Mouse (Mus musculus) lung, embryonic 14.5 days (tissue): ENCODE results near the gene Ccser1. TPM values are rescaled to one million over a fixed set of nuclear protein-coding genes. Genes with fewer than 3 reads are reported as not detected.

Source experiments
- ATAC-seq: fragments of 200-750 bp; cut with Nextera tagmentation; 2 replicates; pipeline ENCODE4 v1.8.0; 2017; ENCODE audit warnings: mild to moderate bottlenecking, moderate TSS enrichment, moderate library complexity; ENCODE audit not compliant: insufficient read depth
- DNase-seq: peaks from one replicate; pipeline ENCODE4 v3.0.0-alpha.2; 2015
- H3K27ac ChIP-seq: fragments of 300-500 bp; sonication (generic); 2 replicates; pipeline ENCODE4 v1.5.1; 2014; ENCODE audit warnings: low read depth, mild to moderate bottlenecking, moderate library complexity
- H3K27me3 ChIP-seq: fragments of 300-500 bp; sonication (generic); 2 replicates; pipeline ENCODE4 v1.6.1; 2014; ENCODE audit warnings: low read length, control low read depth; ENCODE audit not compliant: insufficient read depth
- H3K36me3 ChIP-seq: fragments of 300-500 bp; sonication (generic); 2 replicates; pipeline ENCODE4 v1.6.1; 2014; ENCODE audit warnings: control low read depth; ENCODE audit not compliant: insufficient read depth
- H3K4me1 ChIP-seq: fragments of 300-500 bp; sonication (generic); 2 replicates; pipeline ENCODE4 v1.6.1; 2014; ENCODE audit warnings: antibody characterized with exemption, control low read depth; ENCODE audit not compliant: insufficient read depth
- H3K4me2 ChIP-seq: fragments of 300-500 bp; sonication (generic); 2 replicates; pipeline ENCODE4 v1.6.1; 2014; ENCODE audit warnings: mild to moderate bottlenecking
- H3K4me3 ChIP-seq: fragments of 300-500 bp; sonication (generic); 2 replicates; pipeline ENCODE4 v1.5.1; 2014; ENCODE audit warnings: low read depth, low read length
- H3K9ac ChIP-seq: fragments of 300-500 bp; sonication (generic); 2 replicates; pipeline ENCODE4 v1.6.1; 2014
- H3K9me3 ChIP-seq: fragments of 300-500 bp; sonication (generic); 2 replicates; pipeline ENCODE4 v1.6.1; 2016; ENCODE audit warnings: low read depth, low read length, control low read depth
- CTCF ChIP-seq: IDR thresholded peaks from 2 replicates; pipeline ENCODE4 v1.5.1; 2016; ENCODE audit warnings: antibody characterized with exemption, low read depth
- WGBS: fragments of 180-500 bp; shearing (Covaris S2); extraction: QIAGEN DNeasy Blood & Tissue Kit; methylation state at CpG from one replicate; pipeline ENCODE4 v1.1.7; 2014; 5-methylcytosine and 5-hydroxymethylcytosine counted together
- polyA plus RNA-seq: library from polyadenylated mRNA; unstranded; fragments of >200 nt; fragmentation: Nextera tagmentation; extraction: Ambion mirVana; gene quantifications from 2 replicates; pipeline ENCODE4 v1.2.1, GENCODE M21; 2014

The Ccser1 gene
- polyA plus RNA-seq, 1 experiment from 2014 or later: 8.9 TPM

- Histone ChIP-seq H3K4me2 (no peak overlapping the region), H3K9me3 (no peaks in the 10 kb centered on the region), H3K9ac (no peak overlapping the region), H3K36me3 (no peaks in the 10 kb centered on the region), H3K27me3 (no peaks in the 10 kb centered on the region), H3K4me1 (peaks cover 11% of the 10 kb centered on the region), H3K27ac (no peak overlapping the region), H3K4me3 (no peak overlapping the region)
- no peak for TF ChIP-seq CTCF
- ATAC-seq (no peak), DNase-seq (no peak)
- 54% methylated on average over 2 of the region's 2 CpGs for WGBS
Observed at GRCm38 (mm10) chr6:61217717-61218116, 37.6 kb downstream of the Ccser1 start.

GRCm38 (mm10) chr6:61223563-61223962, 43.4 kb downstream of the Ccser1 start:
- Histone ChIP-seq H3K4me2 (no peak overlapping the region), H3K4me1 (no peaks in the 10 kb centered on the region), H3K9me3 (no peaks in the 10 kb centered on the region), H3K27ac (no peak overlapping the region), H3K27me3 (no peaks in the 10 kb centered on the region), H3K36me3 (no peaks in the 10 kb centered on the region), H3K4me3 (no peak overlapping the region), H3K9ac (no peak overlapping the region)
- no peak for TF ChIP-seq CTCF
- WGBS: 79% methylated on average over 2 of the region's 2 CpGs
- DNase-seq: no peak
- no peak for ATAC-seq

GRCm38 (mm10) chr6:61225302-61225701, 45.2 kb downstream of the Ccser1 start:
- no peak for TF ChIP-seq CTCF
- Histone ChIP-seq H3K27me3 (no peaks in the 10 kb centered on the region), H3K36me3 (no peaks in the 10 kb centered on the region), H3K4me3 (no peak overlapping the region), H3K27ac (no peak overlapping the region), H3K9ac (no peak overlapping the region), H3K4me1 (no peaks in the 10 kb centered on the region), H3K9me3 (no peaks in the 10 kb centered on the region), H3K4me2 (no peak overlapping the region)
- ATAC-seq: peak; percentile 68; the same call in 1 of the 2 replicates
- no peak for DNase-seq

- H3K27ac ChIP-seq: peak overlapping the region; percentile 46
- H3K4me3 ChIP-seq: no peak overlapping the region
- 28% methylated on average over 5 of the region's 5 CpGs for WGBS
- H3K9me3 ChIP-seq: no peaks in the 10 kb centered on the region
- peaks cover 6% of the 10 kb centered on the region; the same call in 1 of the 2 replicates for H3K4me1 ChIP-seq
- H3K27me3 ChIP-seq: no peaks in the 10 kb centered on the region
- no peak for TF ChIP-seq CTCF
- ATAC-seq: no peak
- no peak overlapping the region for H3K9ac ChIP-seq
- DNase-seq: peak; percentile 58
- H3K4me2 ChIP-seq: no peak overlapping the region
- no peaks in the 10 kb centered on the region for H3K36me3 ChIP-seq
Observed at GRCm38 (mm10) chr6:61230058-61230718, 50.1 kb downstream of the Ccser1 start.

GRCm38 (mm10) chr6:61233060-61233459, 52.9 kb downstream of the Ccser1 start:
- Histone ChIP-seq H3K27me3 (no peaks in the 10 kb centered on the region), H3K9me3 (no peaks in the 10 kb centered on the region), H3K9ac (no peak overlapping the region), H3K4me1 (peaks cover 6% of the 10 kb centered on the region; the same call in 1 of the 2 replicates), H3K36me3 (no peaks in the 10 kb centered on the region), H3K4me2 (no peak overlapping the region), H3K27ac (no peak overlapping the region), H3K4me3 (no peak overlapping the region)
- no peak for TF ChIP-seq CTCF
- ATAC-seq (no peak), DNase-seq (no peak)
- 54% methylated on average over 5 of the region's 5 CpGs for whole genome bisulfite sequencing

- Histone ChIP-seq H3K27me3 (no peaks in the 10 kb centered on the region), H3K36me3 (no peaks in the 10 kb centered on the region), H3K9me3 (no peaks in the 10 kb centered on the region), H3K4me1 (peaks cover 6% of the 10 kb centered on the region; the same call in 1 of the 2 replicates), H3K27ac (peak overlapping the region; percentile 65), H3K4me3 (no peak overlapping the region), H3K4me2 (no peak overlapping the region), H3K9ac (no peak overlapping the region)
- 45% methylated on average over 5 of the region's 5 CpGs for WGBS
- peak; percentile 36 for DNase-seq
- peak; percentile 70 for ATAC-seq
- no peak for TF ChIP-seq CTCF
Observed at GRCm38 (mm10) chr6:61233548-61234187, 53.5 kb downstream of the Ccser1 start.

- WGBS: 52% methylated on average over 2 of the region's 2 CpGs
- no peaks in the 10 kb centered on the region for H3K27me3 ChIP-seq
- H3K9me3 ChIP-seq: no peaks in the 10 kb centered on the region
- H3K27ac ChIP-seq: no peak overlapping the region
- H3K9ac ChIP-seq: no peak overlapping the region
- no peak overlapping the region for H3K4me2 ChIP-seq
- DNase-seq (peak; percentile 57), ATAC-seq (no peak)
- TF ChIP-seq CTCF: no peak
- no peaks in the 10 kb centered on the region for H3K4me1 ChIP-seq
- H3K4me3 ChIP-seq: no peak overlapping the region
- no peaks in the 10 kb centered on the region for H3K36me3 ChIP-seq
Observed at GRCm38 (mm10) chr6:61240618-61241017, 60.5 kb downstream of the Ccser1 start.
